Mouse (Mus musculus) limb, embryonic 13.5 days (tissue): ENCODE data around the gene Phb. TPM values are rescaled to one million over a fixed set of nuclear protein-coding genes. Genes with fewer than 3 reads are reported as not detected.

Experiments used
- ATAC-seq: fragments of 200-750 bp; cut with Nextera tagmentation; 2 replicates; pipeline ENCODE4 v1.8.0; 2017; ENCODE audit warnings: low read depth, moderate number of reproducible peaks, moderate TSS enrichment; ENCODE audit not compliant: low FRiP score
- H3K27ac ChIP-seq: fragments of 300-500 bp; sonication (generic); 2 replicates; pipeline ENCODE4 v1.5.1; 2015; ENCODE audit warnings: inconsistent platforms, mild to moderate bottlenecking, moderate library complexity
- H3K27me3 ChIP-seq: fragments of 300-500 bp; sonication (generic); 2 replicates; pipeline ENCODE4 v1.6.1; 2015; ENCODE audit warnings: mild to moderate bottlenecking, inconsistent platforms
- H3K36me3 ChIP-seq: fragments of 300-500 bp; sonication (generic); 2 replicates; pipeline ENCODE4 v1.6.1; 2015; ENCODE audit warnings: inconsistent platforms, mild to moderate bottlenecking, moderate library complexity
- H3K4me1 ChIP-seq: fragments of 300-500 bp; sonication (generic); 2 replicates; pipeline ENCODE4 v1.6.1; 2015; ENCODE audit warnings: inconsistent platforms
- H3K4me2 ChIP-seq: fragments of 300-500 bp; sonication (generic); replicated peaks from 2 replicates; pipeline ENCODE4 v1.6.1; 2015; ENCODE audit warnings: inconsistent platforms, mild to moderate bottlenecking, moderate library complexity
- H3K4me3 ChIP-seq: fragments of 300-500 bp; sonication (generic); 2 replicates; pipeline ENCODE4 v1.5.1; 2015; ENCODE audit warnings: moderate library complexity, mild to moderate bottlenecking, inconsistent platforms
- H3K9ac ChIP-seq: fragments of 300-500 bp; sonication (generic); 2 replicates; pipeline ENCODE4 v1.6.1; 2015; ENCODE audit warnings: mild to moderate bottlenecking, inconsistent platforms
- H3K9me3 ChIP-seq: fragments of 300-500 bp; sonication (generic); 2 replicates; pipeline ENCODE4 v1.6.1; 2016; ENCODE audit warnings: inconsistent platforms
- WGBS: fragments of 180-500 bp; shearing (Covaris S2); methylation state at CpG from one replicate; pipeline ENCODE4 v1.1.7; 2015; 5-methylcytosine and 5-hydroxymethylcytosine counted together
- polyA plus RNA-seq: library from polyadenylated mRNA; unstranded; fragments of >200 nt; fragmentation: Nextera tagmentation; extraction: Ambion mirVana; gene quantifications from 2 replicates; pipeline ENCODE4 v1.2.1, GENCODE M21; 2015

Gene Phb
- polyA plus RNA-seq, 1 experiment from 2014 or later = 217 TPM

- 79% methylated on average over 3 of the region's 3 CpGs for WGBS
- Histone ChIP-seq H3K9me3 (no peaks in the 10 kb centered on the region), H3K4me1 (peaks cover 5% of the 10 kb centered on the region; the same call in 1 of the 2 replicates), H3K4me2 (no peak overlapping the region), H3K4me3 (no peak overlapping the region), H3K9ac (no peak overlapping the region), H3K27me3 (no peaks in the 10 kb centered on the region), H3K27ac (no peak overlapping the region), H3K36me3 (no peaks in the 10 kb centered on the region)
- ATAC-seq = no peak
These were observed 22.8 kb downstream of the Phb start for GRCm38 (mm10) chr11:95689544-95689943.

GRCm38 (mm10) chr11:95698541-95698940 lies 31.8 kb downstream of the Phb start:
- no peak overlapping the region for H3K9ac ChIP-seq
- no peak for ATAC-seq
- no peak overlapping the region for H3K4me2 ChIP-seq
- H3K9me3 ChIP-seq = no peaks in the 10 kb centered on the region
- no peak overlapping the region for H3K27ac ChIP-seq
- H3K36me3 ChIP-seq = no peaks in the 10 kb centered on the region
- no peak overlapping the region for H3K4me3 ChIP-seq
- 84% methylated on average over 5 of the region's 5 CpGs for WGBS
- no peaks in the 10 kb centered on the region for H3K27me3 ChIP-seq
- peaks cover 2% of the 10 kb centered on the region; the same call in 1 of the 2 replicates for H3K4me1 ChIP-seq

- WGBS = 90% methylated on average over 13 of the region's 13 CpGs
These were observed 34.3 kb downstream of the Phb start for GRCm38 (mm10) chr11:95700778-95701739.

GRCm38 (mm10) chr11:95704032-95704969 lies 37.5 kb downstream of the Phb start:
- no peak overlapping the region for H3K9ac ChIP-seq
- H3K36me3 ChIP-seq = no peaks in the 10 kb centered on the region
- peaks cover 9% of the 10 kb centered on the region for H3K4me1 ChIP-seq
- H3K4me2 ChIP-seq = no peak overlapping the region
- 86% methylated on average over 12 of the region's 12 CpGs for WGBS
- H3K27ac ChIP-seq = no peak overlapping the region
- no peaks in the 10 kb centered on the region for H3K27me3 ChIP-seq
- no peak for ATAC-seq
- H3K4me3 ChIP-seq = no peak overlapping the region
- no peaks in the 10 kb centered on the region for H3K9me3 ChIP-seq

More at GRCm38 (mm10) chr11:95700778-95701739, 34.3 kb downstream of the Phb start:
- Histone ChIP-seq H3K4me2 (no peak overlapping the region), H3K4me3 (no peak overlapping the region), H3K9ac (no peak overlapping the region), H3K27me3 (no peaks in the 10 kb centered on the region), H3K4me1 (peaks cover 2% of the 10 kb centered on the region; the same call in 1 of the 2 replicates), H3K36me3 (no peaks in the 10 kb centered on the region), H3K9me3 (no peaks in the 10 kb centered on the region), H3K27ac (no peak overlapping the region)
- ATAC-seq = no peak

- Histone ChIP-seq H3K9ac (no peak overlapping the region), H3K27ac (no peak overlapping the region), H3K4me3 (no peak overlapping the region), H3K4me1 (peaks cover 9% of the 10 kb centered on the region), H3K36me3 (no peaks in the 10 kb centered on the region), H3K4me2 (no peak overlapping the region), H3K27me3 (no peaks in the 10 kb centered on the region), H3K9me3 (no peaks in the 10 kb centered on the region)
- 78% methylated on average over 4 of the region's 4 CpGs for WGBS
- ATAC-seq = no peak
These were observed 38.2 kb downstream of the Phb start for GRCm38 (mm10) chr11:95704970-95705330.

- Histone ChIP-seq H3K36me3 (no peaks in the 10 kb centered on the region), H3K9ac (no peak overlapping the region), H3K4me1 (peaks cover 20% of the 10 kb centered on the region), H3K27me3 (no peaks in the 10 kb centered on the region), H3K4me2 (no peak overlapping the region), H3K27ac (no peak overlapping the region), H3K9me3 (no peaks in the 10 kb centered on the region), H3K4me3 (no peak overlapping the region)
- ATAC-seq = no peak
- 90% methylated on average over 6 of the region's 6 CpGs for WGBS
These were observed 42.8 kb downstream of the Phb start for GRCm38 (mm10) chr11:95709534-95710040.

- Histone ChIP-seq H3K4me1 (peaks cover 29% of the 10 kb centered on the region), H3K4me3 (no peak overlapping the region), H3K36me3 (no peaks in the 10 kb centered on the region), H3K27ac (no peak overlapping the region), H3K27me3 (no peaks in the 10 kb centered on the region), H3K4me2 (no peak overlapping the region), H3K9me3 (no peaks in the 10 kb centered on the region), H3K9ac (no peak overlapping the region)
- ATAC-seq = no peak
- 84% methylated on average over 7 of the region's 7 CpGs for WGBS
These were observed 43.7 kb downstream of the Phb start for GRCm38 (mm10) chr11:95710478-95710877.

- H3K36me3 ChIP-seq = no peaks in the 10 kb centered on the region
- 0 out of 2 replicates have a peak, but pooled peaks have one; percentile 12 for ATAC-seq
- no peaks in the 10 kb centered on the region for H3K27me3 ChIP-seq
- H3K4me1 ChIP-seq = peaks cover 39% of the 10 kb centered on the region
- WGBS = 36% methylated on average over 12 of the region's 12 CpGs
- peak overlapping the region; percentile 92 for H3K4me2 ChIP-seq
- H3K9ac ChIP-seq = no peak overlapping the region
- no peaks in the 10 kb centered on the region for H3K9me3 ChIP-seq
- H3K27ac ChIP-seq = peak overlapping the region; percentile 97; the same call in 1 of the 2 replicates
- peak overlapping the region; percentile 96 for H3K4me3 ChIP-seq
These were observed 45.4 kb downstream of the Phb start for GRCm38 (mm10) chr11:95712085-95712562.

GRCm38 (mm10) chr11:95712563-95713224 lies 45.9 kb downstream of the Phb start, which contains the start of gene Zfp652:
Gene Zfp652 (plus strand): TSS chr11:95712673.
- Histone ChIP-seq H3K4me3 (peak within 1 kb of the TSS; percentile 96), H3K36me3 (no peaks in the 10 kb centered on the region), H3K27ac (peak within 1 kb of the TSS; percentile 97), H3K4me2 (peak within 1 kb of the TSS; percentile 92), H3K9ac (peak within 1 kb of the TSS; percentile 98), H3K9me3 (no peaks in the 10 kb centered on the region), H3K27me3 (no peaks in the 10 kb centered on the region), H3K4me1 (peaks cover 36% of the 10 kb centered on the region)
- peak; percentile 91 for ATAC-seq
- under 1% methylated on average over 36 of the region's 103 CpGs for WGBS

- no peaks in the 10 kb centered on the region for H3K9me3 ChIP-seq
- H3K9ac ChIP-seq = peak overlapping the region; percentile 98
- peak overlapping the region; percentile 97 for H3K27ac ChIP-seq
- H3K4me1 ChIP-seq = peaks cover 29% of the 10 kb centered on the region
- no peaks in the 10 kb centered on the region for H3K36me3 ChIP-seq
- peak overlapping the region; percentile 92 for H3K4me2 ChIP-seq
- peak; percentile 48 for ATAC-seq
- 0% methylated on average over 39 of the region's 49 CpGs for WGBS
- no peaks in the 10 kb centered on the region for H3K27me3 ChIP-seq
- peak overlapping the region; percentile 96 for H3K4me3 ChIP-seq
These were observed 46.6 kb downstream of the Phb start for GRCm38 (mm10) chr11:95713225-95713810.

GRCm38 (mm10) chr11:95713811-95714241 lies 47.1 kb downstream of the Phb start:
- no peaks in the 10 kb centered on the region for H3K9me3 ChIP-seq
- peaks cover 29% of the 10 kb centered on the region for H3K4me1 ChIP-seq
- peak overlapping the region; percentile 92 for H3K4me2 ChIP-seq
- no peak for ATAC-seq
- H3K27ac ChIP-seq = peak overlapping the region; percentile 97; the same call in 1 of the 2 replicates
- peak overlapping the region; percentile 98 for H3K9ac ChIP-seq
- no peaks in the 10 kb centered on the region for H3K36me3 ChIP-seq
- WGBS = under 1% methylated on average over 13 of the region's 13 CpGs
- H3K4me3 ChIP-seq = peak overlapping the region; percentile 96
- H3K27me3 ChIP-seq = no peaks in the 10 kb centered on the region
